Mouse (Mus musculus) stomach, postnatal 0 days (tissue): ENCODE data around the gene Per1.

ENCODE experiments used
- CTCF ChIP-seq: IDR thresholded peaks from 2 replicates; pipeline ENCODE4 v1.5.1; 2016; ENCODE audit warnings: antibody characterized with exemption, low read depth, mild to moderate bottlenecking, moderate library complexity
- EP300 ChIP-seq: optimal IDR thresholded peaks from 2 replicates; pipeline ENCODE3; 2016; ENCODE audit warnings: antibody characterized with exemption

- TF ChIP-seq CTCF (no peak), EP300 (no peak)
Observed at GRCm38 (mm10) chr11:69047592-69047991, 47.4 kb upstream of the Per1 start.
